Mouse (Mus musculus): Measurements from ENCODE around the gene Zfyve28.

Zfyve28 gene

DNA sequence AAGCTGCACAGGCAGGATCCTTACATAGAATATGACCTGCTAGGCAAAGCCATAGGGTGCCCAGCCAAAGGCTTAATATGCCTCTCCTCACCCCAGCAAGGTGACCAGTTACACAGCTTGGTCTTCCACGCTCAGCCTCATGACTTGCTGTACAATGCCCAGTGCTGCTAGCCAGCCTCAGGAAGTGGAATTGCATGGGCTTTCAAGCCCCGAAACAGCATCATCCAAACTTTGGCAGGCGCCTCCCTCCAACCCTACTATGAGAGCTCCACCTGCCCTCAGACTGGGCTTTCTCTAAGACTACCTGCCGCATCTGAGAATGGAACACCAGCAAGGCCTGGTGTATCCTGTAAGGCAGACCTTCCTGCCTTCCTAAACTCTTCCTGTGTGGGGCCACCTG lies 110.4 kb downstream of the Zfyve28 start:
- peak in 1 of 2 experiments; percentile 50 for DNase-seq (ENCODE audit: low spot score in 2 of 2)

DNA sequence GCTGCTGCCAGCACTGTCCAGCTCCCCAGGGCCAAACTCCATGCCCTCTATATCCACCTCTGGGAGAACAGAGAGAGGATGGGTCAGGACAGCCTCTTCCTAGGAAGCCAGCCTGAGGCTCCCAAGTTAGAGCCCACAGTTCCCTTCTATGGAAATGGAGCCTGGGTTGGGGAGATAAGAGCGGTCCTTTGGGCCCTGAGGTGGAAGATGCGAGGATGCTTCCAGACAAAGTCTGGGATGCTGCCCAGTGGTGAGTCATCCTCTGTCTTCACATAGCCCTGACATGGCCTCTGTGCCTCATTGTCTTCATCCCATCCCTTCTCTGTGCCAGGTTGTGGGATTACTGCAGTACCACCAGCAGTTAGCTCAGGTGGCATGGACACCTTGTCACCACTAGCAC lies 111.2 kb downstream of the Zfyve28 start:
- no peak for DNase-seq (ENCODE audit: low spot score in 2 of 2)

DNA sequence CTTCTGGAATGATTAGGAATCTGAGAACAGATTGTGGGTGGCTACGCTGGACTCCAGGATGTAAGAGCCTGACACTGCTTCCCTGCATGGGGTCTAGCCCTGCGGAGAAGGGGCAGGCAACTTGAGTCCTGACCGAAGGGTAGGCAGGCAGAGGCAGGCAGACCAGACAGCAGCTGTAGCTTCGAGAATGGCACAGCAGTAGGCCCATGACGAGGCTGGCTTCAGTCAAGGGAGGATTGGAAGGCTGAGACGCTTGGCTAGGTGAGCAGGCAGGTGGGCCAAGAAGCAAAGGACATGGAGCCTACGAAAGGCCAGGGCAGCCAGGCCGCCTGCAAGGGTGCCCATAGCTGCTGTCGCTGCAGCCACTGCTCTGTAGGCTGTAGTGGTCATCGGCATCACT lies 111.6 kb downstream of the Zfyve28 start:
- DNase-seq (ENCODE audit: low spot score in 2 of 2) = peak in 1 of 2 experiments; percentile 50

DNA sequence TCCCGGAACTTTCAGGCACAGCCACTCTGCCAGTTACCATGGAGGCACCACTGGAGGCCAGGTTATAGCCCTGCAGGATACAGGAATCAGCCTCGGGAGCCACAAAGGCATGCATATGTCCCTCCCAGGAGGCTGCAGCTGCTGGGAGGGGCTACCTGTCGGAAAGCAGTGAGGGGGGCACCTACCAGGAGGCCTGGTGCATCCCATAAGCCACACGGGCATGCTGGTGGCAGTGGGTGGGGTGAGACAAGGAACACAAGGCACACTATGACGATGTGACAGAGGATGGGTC lies 112.9 kb downstream of the Zfyve28 start:
- no peak for DNase-seq (ENCODE audit: low spot score in 2 of 2)

DNA sequence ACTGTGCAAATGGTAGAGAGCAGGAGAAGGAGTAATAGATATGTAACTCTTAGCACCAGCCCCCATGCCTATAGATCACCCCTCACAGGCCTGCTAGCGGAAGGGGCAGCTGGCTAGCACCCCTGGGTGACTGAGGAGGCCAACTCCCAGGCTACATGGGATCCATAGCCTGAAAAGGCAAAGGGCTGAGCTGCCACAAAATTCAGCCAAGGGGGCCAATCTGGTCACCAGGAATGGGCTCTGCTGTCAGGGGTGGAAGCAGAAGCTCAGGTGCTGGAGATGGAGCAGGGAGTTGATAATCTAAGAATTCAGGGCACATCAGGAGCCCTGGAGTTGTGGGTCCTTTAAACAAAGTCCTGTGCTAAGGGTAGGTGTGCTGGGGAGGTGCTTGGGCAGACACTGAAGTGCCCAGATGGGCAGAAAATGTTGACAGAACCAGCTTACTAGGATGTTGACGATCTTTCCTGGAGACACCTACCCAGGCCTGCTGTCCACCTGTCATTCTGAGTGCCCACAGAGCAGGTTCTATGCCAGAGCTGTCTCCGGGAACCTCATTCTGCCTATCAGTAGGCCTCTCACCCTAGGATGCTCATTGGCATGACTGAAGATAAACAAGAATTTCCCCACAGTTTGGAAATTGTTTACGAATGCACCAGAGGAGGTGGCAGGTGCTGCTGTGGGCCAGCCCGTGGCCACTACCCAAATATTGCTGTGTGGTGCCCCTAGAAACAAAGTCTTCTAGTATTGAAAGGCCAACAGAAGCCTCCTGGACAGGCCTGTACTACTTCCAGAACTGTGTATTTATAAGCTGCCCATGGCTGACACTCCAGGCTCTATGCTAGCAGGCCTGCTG lies 113.5 kb downstream of the Zfyve28 start:
- DNase-seq (ENCODE audit: low spot score in 2 of 2) = no peak

DNA sequence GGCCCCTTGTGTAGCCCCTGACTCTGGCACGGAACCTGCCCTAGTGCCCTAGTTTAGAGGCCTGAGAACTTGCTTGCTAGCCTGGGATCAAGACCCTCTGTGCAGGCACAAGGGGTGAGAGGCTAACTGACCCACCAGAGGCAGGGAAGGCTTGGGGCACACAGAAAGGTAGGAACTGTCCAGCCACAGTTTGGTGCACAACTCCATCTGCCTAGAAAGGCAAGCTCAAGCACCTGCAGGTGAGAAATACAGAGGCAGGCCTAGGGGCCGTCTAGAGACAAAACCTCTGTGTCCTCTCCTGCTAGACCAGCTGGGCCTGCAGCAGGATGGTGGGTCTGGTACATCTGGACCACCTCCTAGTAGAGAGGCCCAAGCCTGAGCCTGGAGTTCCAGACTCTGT lies 114.2 kb downstream of the Zfyve28 start:
- no peak for DNase-seq (ENCODE audit: low spot score in 2 of 2)

DNA sequence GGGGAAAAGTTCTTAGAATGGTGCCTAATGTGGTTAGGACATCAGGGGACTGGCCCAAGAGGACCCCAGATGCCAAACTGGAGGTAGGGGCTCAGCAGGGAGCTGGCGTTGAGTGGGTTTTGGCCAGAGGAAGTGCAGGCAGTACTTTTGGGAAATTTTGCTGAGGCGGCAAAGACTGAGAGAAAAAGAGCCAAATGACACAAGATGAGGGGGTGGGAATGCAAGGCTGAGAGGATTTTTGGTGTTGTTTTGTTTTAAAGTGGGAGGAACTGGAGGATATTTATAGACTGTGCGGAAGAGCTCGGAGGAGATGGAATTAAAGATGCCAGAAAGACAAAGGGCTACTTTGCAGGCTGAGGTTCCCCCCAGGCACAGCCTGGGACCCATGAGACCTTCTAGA lies 117.5 kb downstream of the Zfyve28 start:
- DNase-seq (ENCODE audit: low spot score in 2 of 2) = no peak

DNA sequence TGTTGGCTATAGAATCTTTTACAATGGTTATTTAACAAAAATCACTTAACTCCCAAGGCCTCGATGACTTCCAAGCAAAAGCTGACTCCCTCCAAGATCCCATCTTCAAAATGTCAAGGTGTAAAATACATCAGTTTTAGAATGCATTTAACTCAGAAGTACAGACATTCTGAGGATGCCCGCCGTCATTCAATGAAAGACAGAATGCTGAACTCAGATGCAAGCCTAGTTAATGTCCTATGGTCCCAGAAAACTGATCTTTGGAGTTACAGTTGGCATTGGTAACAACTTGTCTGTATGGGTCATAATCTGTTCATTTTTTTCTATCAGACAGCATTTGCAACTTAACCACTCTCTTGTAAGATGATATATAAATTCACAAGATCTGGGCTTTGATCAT lies 118.3 kb downstream of the Zfyve28 start:
- DNase-seq (ENCODE audit: low spot score in 2 of 2) = no peak

DNA sequence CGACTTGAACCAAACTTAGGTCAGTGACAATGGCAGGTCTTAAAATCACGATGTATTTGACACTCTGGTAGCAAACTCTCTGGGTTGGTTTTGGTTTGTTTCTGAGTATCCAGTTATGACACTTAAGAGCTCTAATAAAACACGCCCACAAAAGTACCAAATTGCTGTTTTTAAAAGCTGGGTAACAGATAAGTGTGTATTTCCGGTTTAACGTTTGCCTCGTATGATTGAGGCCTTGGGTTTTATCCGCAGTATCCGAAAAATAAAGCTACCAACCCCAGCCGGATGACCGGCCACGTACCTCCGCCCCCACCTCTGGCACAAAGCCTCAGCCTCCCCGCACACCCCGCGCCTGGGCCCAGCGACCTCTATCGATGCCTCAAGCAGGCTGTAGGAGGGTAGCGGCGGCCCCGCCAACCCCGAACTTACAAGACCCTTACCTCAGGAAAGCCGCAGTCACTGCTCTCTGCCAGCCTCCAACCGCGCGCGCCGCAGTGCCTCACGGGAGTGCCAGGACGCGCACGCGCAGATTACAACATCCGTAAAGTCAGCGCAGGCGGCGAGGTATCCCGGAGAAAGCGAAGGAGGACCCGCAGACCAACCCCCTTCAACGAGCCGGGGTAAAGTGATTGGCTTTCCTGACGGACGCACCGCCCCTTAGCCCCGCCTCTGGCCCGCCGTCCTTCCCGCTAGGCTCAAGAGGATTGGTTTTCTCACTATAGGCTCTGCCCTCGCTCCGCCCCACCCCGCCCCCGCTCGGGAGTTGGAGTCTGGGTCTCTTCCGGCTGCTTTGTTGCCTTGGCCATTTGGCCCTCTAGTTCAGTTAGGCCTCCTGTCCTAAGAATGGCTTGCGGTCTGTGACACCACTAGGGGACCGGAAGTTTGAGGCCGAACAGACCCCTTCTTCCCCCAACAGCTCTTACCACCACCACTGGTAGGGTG lies 119.0 kb downstream of the Zfyve28 start, which contains the start of the genes Poln and Haus3:
Gene Poln (minus strand): TSS at position 499 of the 942 bp plus-strand sequence.
Gene Haus3 (minus strand): TSS at position 578 of the 942 bp plus-strand sequence.
- peak; percentile 96 to 97 for DNase-seq (ENCODE audit: low spot score in 2 of 2)

DNA sequence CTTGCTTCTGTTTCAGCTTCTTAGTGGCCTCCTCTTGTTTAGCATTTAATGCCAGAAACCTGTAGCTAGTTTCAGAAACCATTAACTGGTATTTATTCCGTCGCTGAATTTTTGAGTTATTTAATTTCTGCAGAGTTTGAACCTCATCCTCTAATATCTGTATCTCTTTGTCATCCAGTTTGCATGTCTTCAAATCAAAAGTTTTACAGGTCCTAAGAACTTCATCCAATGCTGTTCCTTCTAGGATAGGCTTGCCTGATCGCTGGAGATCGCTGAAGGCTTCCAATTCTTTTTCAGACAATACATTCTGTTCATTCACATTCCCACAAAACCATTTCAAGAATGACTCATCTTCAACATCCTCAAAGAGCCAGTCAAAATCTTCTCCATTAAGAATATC lies 120.4 kb downstream of the Zfyve28 start:
- DNase-seq (ENCODE audit: low spot score in 2 of 2) = no peak

DNA sequence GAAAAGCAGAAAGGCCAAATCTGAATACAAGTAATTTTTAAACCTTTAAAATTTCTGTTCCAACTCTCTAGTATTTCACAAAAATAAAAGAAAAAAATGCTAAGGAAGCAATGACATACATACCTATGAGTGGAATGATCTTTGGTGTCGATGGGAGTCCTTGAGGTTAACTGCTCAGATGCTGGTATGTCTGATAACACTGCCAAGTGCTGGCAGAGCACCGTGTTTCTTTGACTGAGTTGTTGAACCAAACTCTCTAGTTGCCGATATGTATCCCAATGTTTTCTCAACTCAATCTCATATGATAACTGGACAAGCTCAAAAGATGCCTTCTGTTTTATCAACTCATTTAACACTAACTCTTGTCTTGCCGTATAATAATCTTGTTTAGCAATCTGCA lies 122.5 kb downstream of the Zfyve28 start:
- no peak for DNase-seq (ENCODE audit: low spot score in 2 of 2)

DNA sequence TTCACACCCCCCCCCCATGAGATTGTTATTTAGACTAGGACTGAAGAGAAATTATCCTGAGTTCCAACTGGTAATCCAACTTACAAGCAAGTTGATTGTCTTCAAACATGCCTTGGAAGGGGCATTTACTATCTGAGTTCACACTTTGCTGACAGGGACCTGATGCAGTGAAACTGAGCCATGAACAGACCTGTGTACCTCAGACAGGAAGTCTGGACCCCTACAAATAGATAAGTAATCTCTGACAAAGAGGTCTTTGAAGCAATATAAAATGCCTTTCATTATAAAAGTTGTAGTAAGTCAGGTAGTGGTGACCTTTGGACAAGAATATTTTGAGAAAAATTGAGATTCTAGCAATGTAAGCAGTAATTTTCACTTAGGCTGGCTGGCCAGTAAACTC lies 139.8 kb downstream of the Zfyve28 start:
- DNase-seq (ENCODE audit: low spot score in 2 of 2) = no peak

DNA sequence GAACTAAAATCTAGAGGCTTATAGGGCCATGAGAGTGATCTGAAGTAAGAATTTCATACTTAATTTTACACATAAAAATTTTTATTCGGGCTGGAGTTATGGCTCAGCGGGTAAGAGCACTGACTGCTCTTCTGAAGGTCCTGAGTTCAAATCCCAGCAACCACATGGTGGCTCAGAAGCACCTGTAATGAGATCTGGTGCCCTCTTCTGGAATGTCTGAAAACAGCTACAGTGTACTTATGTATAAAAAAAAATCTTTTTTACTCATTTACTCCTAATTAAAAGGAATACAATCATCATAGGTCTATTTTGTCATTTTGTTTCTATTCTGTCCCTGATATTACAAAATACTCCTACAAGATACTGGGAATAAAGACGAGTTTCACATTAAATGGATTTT lies 140.7 kb downstream of the Zfyve28 start:
- no peak for DNase-seq (ENCODE audit: low spot score in 2 of 2)

Measured in urinary bladder, postnatal 4 days (tissue).